Mouse (Mus musculus) embryonic fibroblast, embryonic 13.5 days (primary cell): ENCODE data around the gene Arhgap31. TPM values are rescaled to one million over a fixed set of nuclear protein-coding genes. Genes with fewer than 3 reads are reported as not detected.
A peak's percentile ranks its signal among the peaks of the same experiment; 100 is the strongest.

Experiments used
- H3K27ac ChIP-seq: 2 replicates; pipeline ENCODE4 v1.5.1; 2012; ENCODE audit warnings: low read length, control low read depth, inconsistent platforms; ENCODE audit not compliant: insufficient read depth
- H3K4me1 ChIP-seq: 2 replicates; pipeline ENCODE4 v1.6.1; 2011; ENCODE audit warnings: low read length; ENCODE audit not compliant: control insufficient read depth, insufficient read depth
- H3K4me3 ChIP-seq: 2 replicates; pipeline ENCODE4 v1.5.1; 2011; ENCODE audit warnings: mild to moderate bottlenecking, control low read depth, low read length; ENCODE audit not compliant: insufficient read depth
- CTCF ChIP-seq: IDR thresholded peaks from 2 replicates; pipeline ENCODE4 v1.5.1; 2011; ENCODE audit warnings: mild to moderate bottlenecking, control low read depth, low read length, moderate library complexity, borderline replicate concordance; ENCODE audit not compliant: insufficient read depth
- POLR2A ChIP-seq: IDR thresholded peaks from 2 replicates; pipeline ENCODE4 v1.6.1; 2011; ENCODE audit warnings: low read depth, mild to moderate bottlenecking, control low read depth, low read length, moderate library complexity
- polyA plus RNA-seq: library from polyadenylated mRNA; stranded (reverse); fragments of >200 nt; gene quantifications from 2 replicates; pipeline ENCODE4 v1.2.4, GENCODE M21; 2011; ENCODE audit warnings: low read depth; ENCODE audit not compliant: missing spikeins, insufficient read length

Arhgap31 gene
- polyA plus RNA-seq, 1 experiment = 27.7 TPM

- Histone ChIP-seq H3K4me1 (peaks cover 5% of the 10 kb centered on the region), H3K4me3 (no peak overlapping the region), H3K27ac (no peak overlapping the region)
- TF ChIP-seq POLR2A (no peak), CTCF (no peak)
Observed at GRCm38 (mm10) chr16:38674891-38675290, 38.2 kb downstream of the Arhgap31 start.

- Histone ChIP-seq H3K27ac (no peak overlapping the region), H3K4me1 (peaks cover 3% of the 10 kb centered on the region; the same call in 1 of the 2 replicates), H3K4me3 (no peak overlapping the region)
- TF ChIP-seq POLR2A (no peak), CTCF (no peak)
Observed at GRCm38 (mm10) chr16:38673511-38673910, 39.6 kb downstream of the Arhgap31 start.

- Histone ChIP-seq H3K4me1 (peaks cover 3% of the 10 kb centered on the region; the same call in 1 of the 2 replicates), H3K4me3 (no peak overlapping the region), H3K27ac (no peak overlapping the region)
- TF ChIP-seq POLR2A (no peak), CTCF (no peak)
Observed at GRCm38 (mm10) chr16:38672947-38673346, 40.1 kb downstream of the Arhgap31 start.

GRCm38 (mm10) chr16:38672370-38672769 lies 40.7 kb downstream of the Arhgap31 start:
- Histone ChIP-seq H3K4me3 (no peak overlapping the region), H3K27ac (no peak overlapping the region), H3K4me1 (peaks cover 3% of the 10 kb centered on the region; the same call in 1 of the 2 replicates)
- TF ChIP-seq POLR2A (no peak), CTCF (no peak)

- Histone ChIP-seq H3K4me3 (no peak overlapping the region), H3K27ac (no peak overlapping the region), H3K4me1 (peaks cover 3% of the 10 kb centered on the region; the same call in 1 of the 2 replicates)
- TF ChIP-seq CTCF (no peak), POLR2A (no peak)
Observed at GRCm38 (mm10) chr16:38670621-38671390, 42.3 kb downstream of the Arhgap31 start.

- Histone ChIP-seq H3K4me1 (peaks cover 3% of the 10 kb centered on the region; the same call in 1 of the 2 replicates), H3K27ac (no peak overlapping the region), H3K4me3 (no peak overlapping the region)
- TF ChIP-seq POLR2A (no peak), CTCF (no peak)
Observed at GRCm38 (mm10) chr16:38668871-38669675, 44.0 kb downstream of the Arhgap31 start.

- H3K4me3 ChIP-seq = no peak overlapping the region
- TF ChIP-seq POLR2A = no peak
- no peak for TF ChIP-seq CTCF
- H3K4me1 ChIP-seq = peaks cover 3% of the 10 kb centered on the region; the same call in 1 of the 2 replicates
- H3K27ac ChIP-seq = no peak overlapping the region
Observed at GRCm38 (mm10) chr16:38666523-38666922, 46.6 kb downstream of the Arhgap31 start.

GRCm38 (mm10) chr16:38666016-38666415 lies 47.1 kb downstream of the Arhgap31 start:
- H3K27ac ChIP-seq = no peak overlapping the region
- no peak for TF ChIP-seq POLR2A
- TF ChIP-seq CTCF = no peak
- peaks cover 3% of the 10 kb centered on the region; the same call in 1 of the 2 replicates for H3K4me1 ChIP-seq
- H3K4me3 ChIP-seq = no peak overlapping the region

GRCm38 (mm10) chr16:38662575-38662974 lies 50.5 kb downstream of the Arhgap31 start:
- no peaks in the 10 kb centered on the region for H3K4me1 ChIP-seq
- TF ChIP-seq CTCF (no peak), POLR2A (no peak)
- H3K4me3 ChIP-seq = no peak overlapping the region
- H3K27ac ChIP-seq = peak overlapping the region; percentile 77

GRCm38 (mm10) chr16:38654308-38654707 lies 58.8 kb downstream of the Arhgap31 start:
- Histone ChIP-seq H3K4me3 (no peak overlapping the region), H3K4me1 (peaks cover 12% of the 10 kb centered on the region), H3K27ac (peak overlapping the region; percentile 7; the same call in 1 of the 2 replicates)
- no peak for TF ChIP-seq POLR2A
